Mouse (Mus musculus) embryonic fibroblast, embryonic 13.5 days (primary cell): ENCODE measurements around the gene Olfr313. TPM values are rescaled to one million over a fixed set of nuclear protein-coding genes. Genes with fewer than 3 reads are reported as not detected.
"Not testable (repeated sequence)": the region's sequence is repeated elsewhere in the genome, so short reads cannot be mapped to it uniquely, and the experiment has no call there.

Experiments used
- H3K27ac ChIP-seq: 2 replicates; pipeline ENCODE4 v1.5.1; 2012; ENCODE audit warnings: low read length, control low read depth, inconsistent platforms; ENCODE audit not compliant: insufficient read depth
- H3K4me1 ChIP-seq: 2 replicates; pipeline ENCODE4 v1.6.1; 2011; ENCODE audit warnings: low read length; ENCODE audit not compliant: control insufficient read depth, insufficient read depth
- H3K4me3 ChIP-seq: 2 replicates; pipeline ENCODE4 v1.5.1; 2011; ENCODE audit warnings: mild to moderate bottlenecking, control low read depth, low read length; ENCODE audit not compliant: insufficient read depth
- CTCF ChIP-seq: IDR thresholded peaks from 2 replicates; pipeline ENCODE4 v1.5.1; 2011; ENCODE audit warnings: mild to moderate bottlenecking, control low read depth, low read length, moderate library complexity, borderline replicate concordance; ENCODE audit not compliant: insufficient read depth
- POLR2A ChIP-seq: IDR thresholded peaks from 2 replicates; pipeline ENCODE4 v1.6.1; 2011; ENCODE audit warnings: low read depth, mild to moderate bottlenecking, control low read depth, low read length, moderate library complexity
- polyA plus RNA-seq: library from polyadenylated mRNA; stranded (reverse); fragments of >200 nt; gene quantifications from 2 replicates; pipeline ENCODE4 v1.2.4, GENCODE M21; 2011; ENCODE audit warnings: low read depth; ENCODE audit not compliant: missing spikeins, insufficient read length

The Olfr313 gene
- polyA plus RNA-seq, result not detected in 2 replicates

- not testable (repeated sequence) for H3K27ac ChIP-seq, H3K4me1 ChIP-seq, H3K4me3 ChIP-seq
These were observed at the start of gene Olfr313 for GRCm38 (mm10) chr11:58814700-58815099. Gene Olfr313 (plus strand): TSS chr11:58815000.

- no peak within 1 kb of the TSS for H3K4me3 ChIP-seq
- TF ChIP-seq CTCF (no peak), POLR2A (no peak)
- H3K4me1 ChIP-seq, result no peaks in the 10 kb centered on the region
- H3K27ac ChIP-seq, result no peak within 1 kb of the TSS
These were observed 41.9 kb upstream of the Olfr313 start, which contains the start of gene Olfr315 for GRCm38 (mm10) chr11:58772888-58773287. Gene Olfr315 (plus strand): TSS chr11:58773188.

- no peaks in the 10 kb centered on the region for H3K4me1 ChIP-seq
These were observed 32.2 kb upstream of the Olfr313 start, which contains the start of gene Olfr314 for GRCm38 (mm10) chr11:58782480-58783089. Gene Olfr314 (plus strand): TSS chr11:58782952.

GRCm38 (mm10) chr11:58784182-58784581 lies 30.6 kb upstream of the Olfr313 start:
- Histone ChIP-seq H3K4me1 (no peaks in the 10 kb centered on the region), H3K4me3 (no peak overlapping the region), H3K27ac (no peak overlapping the region)
- TF ChIP-seq CTCF (no peak), POLR2A (no peak)

More at GRCm38 (mm10) chr11:58782480-58783089, 32.2 kb upstream of the Olfr313 start, which contains the start of gene Olfr314:
- no peak for TF ChIP-seq CTCF
- TF ChIP-seq POLR2A, result no peak
- no peak within 1 kb of the TSS for H3K4me3 ChIP-seq
- no peak within 1 kb of the TSS for H3K27ac ChIP-seq

- no peak for TF ChIP-seq POLR2A
- no peak for TF ChIP-seq CTCF
- Histone ChIP-seq H3K27ac (no peak overlapping the region), H3K4me1 (no peaks in the 10 kb centered on the region), H3K4me3 (no peak overlapping the region)
These were observed 27.1 kb upstream of the Olfr313 start for GRCm38 (mm10) chr11:58787651-58788050.

- no peak overlapping the region for H3K4me3 ChIP-seq
- H3K4me1 ChIP-seq, result no peaks in the 10 kb centered on the region
- no peak for TF ChIP-seq POLR2A
- TF ChIP-seq CTCF, result no peak
- no peak overlapping the region for H3K27ac ChIP-seq
These were observed 26.5 kb upstream of the Olfr313 start for GRCm38 (mm10) chr11:58788346-58788745.

- Histone ChIP-seq H3K4me3 (no peak overlapping the region), H3K4me1 (no peaks in the 10 kb centered on the region)
These were observed 25.3 kb upstream of the Olfr313 start for GRCm38 (mm10) chr11:58789532-58789931.

GRCm38 (mm10) chr11:58790053-58790452 lies 24.7 kb upstream of the Olfr313 start:
- TF ChIP-seq POLR2A (no peak), CTCF (no peak)
- Histone ChIP-seq H3K27ac (no peak overlapping the region), H3K4me3 (no peak overlapping the region), H3K4me1 (no peaks in the 10 kb centered on the region)

More at GRCm38 (mm10) chr11:58789532-58789931, 25.3 kb upstream of the Olfr313 start:
- H3K27ac ChIP-seq, result no peak overlapping the region
- TF ChIP-seq POLR2A (no peak), CTCF (no peak)

- TF ChIP-seq POLR2A (no peak), CTCF (no peak)
- no peaks in the 10 kb centered on the region for H3K4me1 ChIP-seq
- no peak overlapping the region for H3K4me3 ChIP-seq
- H3K27ac ChIP-seq, result no peak overlapping the region
These were observed 24.2 kb upstream of the Olfr313 start for GRCm38 (mm10) chr11:58790646-58791045.

- TF ChIP-seq CTCF (no peak), POLR2A (no peak)
- Histone ChIP-seq H3K4me1 (no peaks in the 10 kb centered on the region), H3K27ac (no peak overlapping the region), H3K4me3 (no peak overlapping the region)
These were observed 18.9 kb upstream of the Olfr313 start for GRCm38 (mm10) chr11:58795856-58796255.

GRCm38 (mm10) chr11:58796850-58797249 lies 17.9 kb upstream of the Olfr313 start:
- Histone ChIP-seq H3K4me3 (no peak overlapping the region), H3K4me1 (no peaks in the 10 kb centered on the region), H3K27ac (no peak overlapping the region)
- TF ChIP-seq POLR2A (no peak), CTCF (no peak)

GRCm38 (mm10) chr11:58799747-58800146 lies 15.1 kb upstream of the Olfr313 start:
- TF ChIP-seq CTCF, result no peak
- no peak for TF ChIP-seq POLR2A
- Histone ChIP-seq H3K4me1 (no peaks in the 10 kb centered on the region), H3K27ac (no peak overlapping the region), H3K4me3 (no peak overlapping the region)
